Mouse (Mus musculus): ENCODE measurements around the gene Ube2v1. TPM values are rescaled to one million over a fixed set of nuclear protein-coding genes. Genes with fewer than 3 reads are reported as not detected.

Gene Ube2v1
- polyA plus RNA-seq (2014; fragmentation: Nextera tagmentation; extraction: Ambion mirVana), result 249 and 275 TPM in 2 replicates

DNA sequence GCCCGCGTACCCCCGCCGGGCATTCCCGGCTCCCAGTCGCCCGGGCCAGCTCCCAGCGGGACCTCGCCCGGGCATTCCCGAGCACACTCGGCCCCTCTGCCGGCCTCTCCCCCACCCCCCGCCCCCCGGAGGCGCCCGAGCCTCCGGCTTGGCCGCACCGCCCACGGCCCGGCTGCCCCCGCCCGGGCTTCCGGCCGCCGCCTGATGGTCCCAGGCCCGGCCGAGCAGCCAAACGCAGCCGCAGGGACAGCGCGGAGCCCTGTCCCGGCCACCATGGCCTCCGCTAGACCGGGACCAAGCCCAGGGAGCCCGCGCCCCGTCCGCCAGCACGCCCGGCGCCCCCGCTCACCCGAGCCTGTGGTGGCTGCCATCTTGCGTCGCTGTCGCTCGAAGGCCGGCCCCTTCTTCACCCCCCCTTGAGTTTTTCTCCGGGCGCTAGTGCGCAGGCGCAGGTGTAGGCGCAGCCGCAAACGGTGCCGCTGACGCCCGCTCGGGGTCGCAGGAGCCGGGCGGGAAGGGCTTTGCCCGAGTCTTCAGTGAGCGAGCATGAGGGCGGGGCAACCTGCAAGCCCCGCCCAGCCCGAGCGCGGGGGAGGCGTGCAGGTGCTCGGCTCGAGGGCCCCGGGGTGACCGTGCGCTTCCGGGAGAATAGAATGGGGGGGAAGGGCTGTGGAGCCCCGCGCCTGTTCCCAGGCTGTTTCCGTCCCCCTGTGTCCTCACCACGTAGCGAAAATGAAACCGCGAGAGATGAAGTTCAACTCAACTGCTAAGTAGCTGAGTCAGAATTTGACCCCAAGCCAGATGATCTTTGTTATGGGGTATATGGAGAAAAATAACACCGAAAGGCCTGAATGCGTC lies at the start of gene Ube2v1:
Gene Ube2v1, minus strand, starts transcription at position 505 of the 858 bp plus-strand sequence.
- WGBS, result under 1% methylated on average over 38 of the region's 87 CpGs

DNA sequence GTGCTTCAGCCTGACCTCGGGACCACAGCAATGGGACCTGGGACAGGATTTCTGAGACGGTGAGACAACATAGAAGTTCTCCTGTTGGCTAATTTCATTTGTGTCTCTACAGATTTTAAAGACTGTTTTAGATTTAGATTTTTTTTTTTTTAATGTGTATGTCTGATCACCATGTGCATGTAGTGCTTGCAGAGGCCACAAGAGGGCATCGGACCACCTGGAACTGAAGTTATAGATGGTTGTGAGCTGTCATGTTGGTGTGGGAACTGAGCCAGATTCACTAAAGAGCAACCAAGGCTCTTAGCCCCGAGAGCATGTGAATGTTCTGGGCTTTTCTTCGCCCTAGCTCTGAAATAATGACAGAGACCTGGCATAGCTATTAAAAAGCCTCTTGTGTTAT lies 48.8 kb upstream of the Ube2v1 start:
- no peaks in the 10 kb centered on the region for H3K4me1 ChIP-seq (ENCODE audit: control insufficient read depth, insufficient read depth, low read length)
- no peak overlapping the region for H3K4me3 ChIP-seq (ENCODE audit: low read depth, low read length)
- ATAC-seq (ENCODE audit: low read depth), result no peak
- no peaks in the 10 kb centered on the region for H3K9me3 ChIP-seq (ENCODE audit: control insufficient read depth, low read length)
- H3K9ac ChIP-seq (ENCODE audit: low read depth, low read length), result no peak overlapping the region
- 49% methylated on average over 5 of the region's 5 CpGs for WGBS
- H3K4me2 ChIP-seq (ENCODE audit: low read depth, low read length), result no peak overlapping the region
- DNase-seq (ENCODE audit: low spot score), result no peak
- no peak overlapping the region for H3K27ac ChIP-seq (replicated peaks; ENCODE audit: low read depth, low read length)
- H3K27me3 ChIP-seq (replicated peaks; ENCODE audit: control insufficient read depth, insufficient read depth, low read length), result no peaks in the 10 kb centered on the region
- no peaks in the 10 kb centered on the region for H3K36me3 ChIP-seq (ENCODE audit: control insufficient read depth, insufficient read depth, low read length)

More for the DNA sequence above, at the start of gene Ube2v1:
- Histone ChIP-seq H3K4me3 (ENCODE audit: low read depth, low read length) (peak within 1 kb of the TSS; percentile 89), H3K27me3 (replicated peaks; ENCODE audit: control insufficient read depth, insufficient read depth, low read length) (no peaks in the 10 kb centered on the region), H3K4me1 (ENCODE audit: control insufficient read depth, insufficient read depth, low read length) (peaks cover 24% of the 10 kb centered on the region), H3K4me2 (ENCODE audit: low read depth, low read length) (peak within 1 kb of the TSS; percentile 85), H3K36me3 (ENCODE audit: control insufficient read depth, insufficient read depth, low read length) (peaks cover 5% of the 10 kb centered on the region), H3K9ac (ENCODE audit: low read depth, low read length) (peak within 1 kb of the TSS; percentile 93), H3K27ac (replicated peaks; ENCODE audit: low read depth, low read length) (peak within 1 kb of the TSS; percentile 90), H3K9me3 (ENCODE audit: control insufficient read depth, low read length) (no peaks in the 10 kb centered on the region)
- ATAC-seq (ENCODE audit: low read depth) (peak; percentile 91), DNase-seq (ENCODE audit: low spot score) (peak; percentile 98)

DNA sequence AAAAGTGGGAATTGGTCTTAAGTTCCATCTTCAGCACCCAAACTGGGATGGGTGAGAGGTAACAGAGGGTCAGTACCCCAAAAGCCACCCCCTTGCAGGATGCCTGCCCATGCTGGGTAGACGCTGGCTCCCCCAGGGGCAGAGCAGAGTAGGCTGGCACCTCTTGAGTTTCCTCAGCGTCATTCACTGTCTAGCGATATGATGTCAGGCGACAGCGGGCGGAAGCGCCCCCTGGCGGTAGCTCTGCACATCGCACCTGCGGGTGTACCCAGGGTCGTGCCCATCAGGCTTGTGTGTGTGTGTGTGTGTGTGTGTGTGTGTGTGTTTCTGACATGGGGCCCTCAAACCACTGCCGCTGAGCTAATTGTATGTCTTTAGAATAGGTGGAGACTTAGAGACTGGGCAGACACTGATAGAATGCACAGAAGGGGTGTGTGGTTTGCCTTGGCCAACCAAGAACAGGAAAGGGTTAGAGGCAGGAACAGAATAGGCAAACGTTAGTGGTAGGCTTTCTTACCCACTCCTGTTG lies 48.1 kb upstream of the Ube2v1 start:
- Histone ChIP-seq H3K9me3 (ENCODE audit: control insufficient read depth, low read length) (no peaks in the 10 kb centered on the region), H3K9ac (ENCODE audit: low read depth, low read length) (no peak overlapping the region), H3K27ac (replicated peaks; ENCODE audit: low read depth, low read length) (no peak overlapping the region), H3K4me1 (ENCODE audit: control insufficient read depth, insufficient read depth, low read length) (no peaks in the 10 kb centered on the region), H3K4me3 (ENCODE audit: low read depth, low read length) (no peak overlapping the region), H3K36me3 (ENCODE audit: control insufficient read depth, insufficient read depth, low read length) (no peaks in the 10 kb centered on the region), H3K4me2 (ENCODE audit: low read depth, low read length) (no peak overlapping the region), H3K27me3 (replicated peaks; ENCODE audit: control insufficient read depth, insufficient read depth, low read length) (no peaks in the 10 kb centered on the region)
- ATAC-seq (ENCODE audit: low read depth) (peak; percentile 86), DNase-seq (ENCODE audit: low spot score) (peak; percentile 76)
- WGBS, result 3% methylated on average over 13 of the region's 13 CpGs

DNA sequence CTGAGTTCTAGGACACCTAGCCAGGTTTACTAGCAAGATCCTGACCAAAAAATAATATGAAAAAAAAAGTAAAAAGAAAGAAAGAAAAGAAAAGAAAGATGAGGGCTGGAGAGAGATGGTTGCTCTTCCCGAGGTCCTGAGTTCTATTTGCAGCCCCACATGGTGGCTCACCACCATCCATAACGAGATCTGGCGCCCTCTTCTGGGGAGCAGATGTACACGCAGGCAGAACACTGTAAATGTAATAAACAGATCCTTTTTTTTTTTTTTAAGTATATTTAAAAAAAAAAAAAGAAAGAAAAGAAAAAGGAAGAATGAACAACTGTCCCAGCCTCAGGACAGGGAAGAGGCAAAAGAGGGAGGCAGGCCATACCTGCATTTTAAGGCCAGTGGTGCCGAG lies 46.7 kb upstream of the Ube2v1 start:
- H3K27me3 ChIP-seq (replicated peaks; ENCODE audit: control insufficient read depth, insufficient read depth, low read length), result no peaks in the 10 kb centered on the region
- H3K9me3 ChIP-seq (ENCODE audit: control insufficient read depth, low read length), result no peaks in the 10 kb centered on the region
- ATAC-seq (ENCODE audit: low read depth) (no peak), DNase-seq (ENCODE audit: low spot score) (no peak)
- H3K4me3 ChIP-seq (ENCODE audit: low read depth, low read length), result no peak overlapping the region
- WGBS, result 50% methylated on average over 5 of the region's 5 CpGs
- no peaks in the 10 kb centered on the region for H3K4me1 ChIP-seq (ENCODE audit: control insufficient read depth, insufficient read depth, low read length)
- H3K27ac ChIP-seq (replicated peaks; ENCODE audit: low read depth, low read length), result no peak overlapping the region
- no peak overlapping the region for H3K9ac ChIP-seq (ENCODE audit: low read depth, low read length)
- no peak overlapping the region for H3K4me2 ChIP-seq (ENCODE audit: low read depth, low read length)
- H3K36me3 ChIP-seq (ENCODE audit: control insufficient read depth, insufficient read depth, low read length), result no peaks in the 10 kb centered on the region

DNA sequence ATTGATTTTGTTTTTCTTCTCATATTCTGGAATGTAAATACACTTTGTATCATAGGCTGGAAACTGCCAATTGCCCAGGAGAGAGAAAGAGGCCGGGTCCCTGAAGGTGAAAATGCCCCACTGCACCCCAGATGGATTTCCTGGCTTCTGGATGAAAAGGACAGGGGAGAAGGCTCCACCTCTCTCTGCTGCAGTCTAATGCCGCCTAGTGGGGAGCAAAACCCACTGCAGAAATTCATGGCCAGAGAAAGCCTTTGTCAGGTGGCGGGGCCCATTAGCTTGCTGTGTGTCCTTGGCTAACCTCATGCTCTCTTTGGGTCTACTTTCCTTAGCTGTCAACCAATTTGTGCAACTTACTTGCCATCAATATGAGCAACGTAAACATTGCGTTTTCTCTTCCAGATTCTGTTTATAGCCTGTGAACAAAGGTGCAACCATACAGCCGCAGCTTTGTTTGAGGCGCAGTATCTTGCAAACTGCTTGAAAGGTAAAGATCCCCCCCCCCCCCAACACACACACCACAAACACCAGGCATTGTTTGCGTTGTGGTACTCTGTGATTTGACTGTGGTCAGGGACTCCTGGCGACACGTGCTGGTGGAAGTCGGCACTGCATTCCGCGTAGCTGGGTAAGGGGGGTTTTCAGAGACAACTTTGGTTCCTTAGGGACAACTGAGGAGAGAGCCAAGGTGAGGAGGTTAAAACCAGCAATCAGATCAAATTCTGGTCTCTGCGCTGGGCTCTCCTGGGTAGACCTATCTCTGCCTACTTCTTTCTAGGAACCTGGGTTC lies 43.4 kb upstream of the Ube2v1 start:
- Histone ChIP-seq H3K9me3 (ENCODE audit: control insufficient read depth, low read length) (no peaks in the 10 kb centered on the region), H3K4me3 (ENCODE audit: low read depth, low read length) (no peak overlapping the region), H3K4me1 (ENCODE audit: control insufficient read depth, insufficient read depth, low read length) (no peaks in the 10 kb centered on the region), H3K36me3 (ENCODE audit: control insufficient read depth, insufficient read depth, low read length) (no peaks in the 10 kb centered on the region), H3K9ac (ENCODE audit: low read depth, low read length) (no peak overlapping the region), H3K27me3 (replicated peaks; ENCODE audit: control insufficient read depth, insufficient read depth, low read length) (no peaks in the 10 kb centered on the region), H3K27ac (replicated peaks; ENCODE audit: low read depth, low read length) (no peak overlapping the region), H3K4me2 (ENCODE audit: low read depth, low read length) (no peak overlapping the region)
- DNase-seq (ENCODE audit: low spot score) (no peak), ATAC-seq (ENCODE audit: low read depth) (0 out of 2 replicates have a peak, but pooled peaks have one; percentile 30)
- 35% methylated on average over 14 of the region's 14 CpGs for WGBS

DNA sequence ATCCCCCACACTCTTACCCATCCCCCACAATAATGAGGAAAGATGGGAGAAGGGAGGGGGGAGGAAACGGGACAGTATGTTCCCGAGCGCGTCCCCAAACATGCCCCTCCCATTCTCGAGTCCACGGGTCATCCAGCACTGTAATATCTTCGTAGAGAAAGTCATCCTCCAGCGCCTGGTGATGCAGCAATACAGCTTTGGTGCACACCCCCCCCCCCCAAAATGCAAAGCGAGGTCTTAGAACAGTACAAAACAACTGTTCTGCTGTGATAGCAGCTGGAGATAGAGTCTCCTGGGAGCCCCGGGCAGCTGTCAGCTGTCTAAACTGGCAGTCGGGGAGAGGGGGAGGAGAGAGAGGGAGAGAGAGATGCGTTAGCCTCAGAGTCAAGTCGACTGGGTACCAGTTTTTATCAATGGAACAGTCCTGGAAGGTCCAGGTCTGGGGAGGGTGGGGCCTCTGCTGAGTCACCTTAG lies 40.4 kb upstream of the Ube2v1 start:
- ATAC-seq (ENCODE audit: low read depth) (peak; percentile 78), DNase-seq (ENCODE audit: low spot score) (peak; percentile 75)
- Histone ChIP-seq H3K4me2 (ENCODE audit: low read depth, low read length) (peak overlapping the region; percentile 23), H3K27me3 (replicated peaks; ENCODE audit: control insufficient read depth, insufficient read depth, low read length) (no peaks in the 10 kb centered on the region), H3K9me3 (ENCODE audit: control insufficient read depth, low read length) (no peaks in the 10 kb centered on the region), H3K36me3 (ENCODE audit: control insufficient read depth, insufficient read depth, low read length) (no peaks in the 10 kb centered on the region), H3K27ac (replicated peaks; ENCODE audit: low read depth, low read length) (no peak overlapping the region), H3K4me3 (ENCODE audit: low read depth, low read length) (no peak overlapping the region), H3K4me1 (ENCODE audit: control insufficient read depth, insufficient read depth, low read length) (no peaks in the 10 kb centered on the region), H3K9ac (ENCODE audit: low read depth, low read length) (no peak overlapping the region)
- WGBS, result 30% methylated on average over 12 of the region's 13 CpGs

DNA sequence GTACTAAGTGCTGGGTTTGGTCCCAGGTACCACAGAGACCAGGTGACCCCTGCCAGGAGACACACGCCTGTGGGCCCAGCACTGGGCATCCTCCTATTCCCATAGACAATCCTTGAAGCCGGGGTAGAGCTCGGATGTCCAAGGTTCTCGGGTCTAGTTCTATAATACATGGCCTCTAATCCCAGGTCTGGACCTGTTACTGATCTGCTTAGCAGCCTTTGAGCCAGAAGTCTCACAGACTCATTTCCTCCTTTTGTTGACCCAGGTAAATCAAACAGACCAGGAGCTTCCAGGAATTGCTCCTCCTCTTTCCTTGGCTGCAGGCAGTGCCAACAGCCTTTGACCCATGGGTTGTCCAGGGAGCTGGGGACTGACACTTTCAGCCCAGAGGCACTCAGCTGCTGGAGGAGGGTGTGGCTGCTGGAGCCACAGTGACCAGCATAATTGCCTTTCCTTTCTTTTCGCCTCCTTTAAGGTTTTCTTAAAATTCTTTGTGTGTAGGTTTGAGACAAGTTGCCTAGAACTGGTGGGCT lies 39.3 kb upstream of the Ube2v1 start:
- WGBS, result 84% methylated on average over 5 of the region's 5 CpGs
- Histone ChIP-seq H3K4me2 (ENCODE audit: low read depth, low read length) (no peak overlapping the region), H3K27ac (replicated peaks; ENCODE audit: low read depth, low read length) (no peak overlapping the region), H3K4me1 (ENCODE audit: control insufficient read depth, insufficient read depth, low read length) (no peaks in the 10 kb centered on the region), H3K4me3 (ENCODE audit: low read depth, low read length) (no peak overlapping the region), H3K9ac (ENCODE audit: low read depth, low read length) (no peak overlapping the region), H3K27me3 (replicated peaks; ENCODE audit: control insufficient read depth, insufficient read depth, low read length) (no peaks in the 10 kb centered on the region), H3K36me3 (ENCODE audit: control insufficient read depth, insufficient read depth, low read length) (no peaks in the 10 kb centered on the region), H3K9me3 (ENCODE audit: control insufficient read depth, low read length) (no peaks in the 10 kb centered on the region)
- DNase-seq (ENCODE audit: low spot score) (no peak), ATAC-seq (ENCODE audit: low read depth) (no peak)

DNA sequence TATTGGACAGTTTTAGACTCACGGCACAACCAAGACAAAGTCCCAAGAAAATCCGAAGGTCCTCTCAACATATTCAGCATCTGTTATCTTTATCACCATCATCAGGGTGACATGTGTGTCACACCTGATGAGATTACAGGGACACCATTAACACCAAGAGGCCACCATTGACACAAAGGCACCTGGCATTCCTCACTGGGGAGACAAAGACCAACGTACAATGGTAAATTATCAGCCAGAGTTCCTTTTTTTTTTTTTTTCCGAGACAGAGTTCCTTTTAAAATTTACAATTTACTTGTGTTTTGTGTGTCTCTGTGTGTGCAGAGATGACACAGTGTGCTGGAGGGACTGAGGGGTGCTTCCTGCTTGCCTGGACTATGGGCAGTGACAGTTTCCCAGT lies 37.5 kb upstream of the Ube2v1 start:
- 71% methylated on average over 4 of the region's 4 CpGs for whole genome bisulfite sequencing
- no peaks in the 10 kb centered on the region for H3K9me3 ChIP-seq (ENCODE audit: control insufficient read depth, low read length)
- no peak overlapping the region for H3K4me3 ChIP-seq (ENCODE audit: low read depth, low read length)
- H3K4me2 ChIP-seq (ENCODE audit: low read depth, low read length), result no peak overlapping the region
- no peaks in the 10 kb centered on the region for H3K36me3 ChIP-seq (ENCODE audit: control insufficient read depth, insufficient read depth, low read length)
- H3K27me3 ChIP-seq (replicated peaks; ENCODE audit: control insufficient read depth, insufficient read depth, low read length), result no peaks in the 10 kb centered on the region
- no peak overlapping the region for H3K27ac ChIP-seq (replicated peaks; ENCODE audit: low read depth, low read length)
- ATAC-seq (ENCODE audit: low read depth) (no peak), DNase-seq (ENCODE audit: low spot score) (no peak)
- no peaks in the 10 kb centered on the region for H3K4me1 ChIP-seq (ENCODE audit: control insufficient read depth, insufficient read depth, low read length)
- no peak overlapping the region for H3K9ac ChIP-seq (ENCODE audit: low read depth, low read length)

Measured in embryonic facial prominence, embryonic 14.5 days (tissue).